ENCODE assay signal across 20 mouse cellular contexts in the genomic region with DNA sequence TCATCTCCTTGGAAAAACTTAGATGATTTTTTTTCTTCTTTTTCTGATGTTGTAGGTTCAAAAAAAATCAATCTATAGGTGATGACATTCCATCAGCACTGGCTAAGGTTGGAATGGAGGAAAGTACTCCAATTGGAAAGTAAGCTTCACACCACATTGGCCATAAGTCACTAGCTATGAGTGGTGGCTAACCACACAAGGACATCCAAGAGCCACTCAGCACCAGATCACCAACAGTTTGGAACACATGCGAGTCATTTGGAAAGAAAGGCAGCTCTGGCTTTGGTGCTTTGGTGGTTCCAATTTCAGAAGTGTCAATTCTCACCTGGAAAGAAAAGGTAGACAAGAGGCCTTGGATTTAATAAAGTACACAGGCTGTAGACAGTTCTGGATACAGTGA.
"Had no signal": no experiment of that assay in that cellular context is flagged by ENCODE, and none has a peak within 500 bp of the region (broad histone marks: within the 10 kb centered on the region; RNA-seq: fewer than 3 reads in every experiment).

No protein-coding gene starts in this region.

- DNase-seq: gastrocnemius, postnatal 14 days; gastrocnemius, postnatal 36 days; heart, adult 18-20 months; heart, postnatal 10 days; kidney, adult 11 months; kidney, adult 2 months; kidney, postnatal 10 days; kidney, postnatal 25 days; kidney, postnatal 4 days; liver; liver, embryonic 13.5 days had no signal

- H3K4me3 ChIP-seq: heart, embryonic 10.5 days; heart, embryonic 12.5 days; hindbrain, embryonic 13.5 days; hindbrain, embryonic 15.5 days; layer of hippocampus, adult 2 months; left cerebral cortex, adult 2 months; limb, embryonic 12.5 days; liver, embryonic 13.5 days; liver, embryonic 15.5 days had no signal

- H3K27ac ChIP-seq: heart, embryonic 10.5 days; hindbrain, embryonic 13.5 days; hindbrain, embryonic 15.5 days; hindbrain, postnatal 0 days; layer of hippocampus, adult 2 months; left cerebral cortex, adult 2 months; limb, embryonic 12.5 days; liver, embryonic 13.5 days; liver, embryonic 15.5 days had no signal

- H3K27me3 ChIP-seq: heart, embryonic 12.5 days; hindbrain, embryonic 13.5 days; hindbrain, embryonic 15.5 days; limb, embryonic 12.5 days; liver, embryonic 13.5 days; liver, embryonic 15.5 days had no signal

- H3K4me1 ChIP-seq: heart, embryonic 10.5 days; limb, embryonic 12.5 days; liver, embryonic 13.5 days; liver, embryonic 15.5 days had no signal

- H3K36me3 ChIP-seq: heart, embryonic 10.5 days; heart, embryonic 12.5 days; hindbrain, embryonic 13.5 days; hindbrain, embryonic 15.5 days; limb, embryonic 12.5 days; liver, embryonic 13.5 days; liver, embryonic 15.5 days had no signal

- H3K9me3 ChIP-seq: heart, embryonic 10.5 days; heart, embryonic 12.5 days; hindbrain, embryonic 13.5 days; hindbrain, embryonic 15.5 days; limb, embryonic 12.5 days; liver, embryonic 13.5 days; liver, embryonic 15.5 days had no signal
